Mouse (Mus musculus) frontal cortex, postnatal 10 days (tissue): ENCODE data around the gene Ppm1g.
"Not testable (repeated sequence)": the region's sequence is repeated elsewhere in the genome, so short reads cannot be mapped to it uniquely, and the experiment has no call there.

ENCODE experiments used
- DNase-seq, 2 experiments: peaks; one replicate each; pipeline ENCODE4 v3.0.0; 2022; ENCODE audit warnings: low spot score in 2 of 2, mixed read lengths in 1 of 2

Gene Ppm1g

GRCm38 (mm10) chr5:31219474-31219873 is 1.0 kb downstream of the Ppm1g start:
- DNase-seq: no peak

GRCm38 (mm10) chr5:31219070-31219469 is 1.4 kb downstream of the Ppm1g start:
- DNase-seq: no peak

- DNase-seq: no peak
These were observed 2.2 kb downstream of the Ppm1g start for GRCm38 (mm10) chr5:31218294-31218693.

GRCm38 (mm10) chr5:31216554-31216953 is 3.9 kb downstream of the Ppm1g start:
- DNase-seq: not testable (repeated sequence)

GRCm38 (mm10) chr5:31204421-31204820 is 16.1 kb downstream of the Ppm1g start:
- no peak for DNase-seq

- DNase-seq: no peak
These were observed 16.6 kb downstream of the Ppm1g start for GRCm38 (mm10) chr5:31203866-31204265.

- no peak for DNase-seq
These were observed 17.6 kb downstream of the Ppm1g start for GRCm38 (mm10) chr5:31202933-31203332.

GRCm38 (mm10) chr5:31201742-31202590 is 18.5 kb downstream of the Ppm1g start, which contains the start of gene Zfp513:
Gene Zfp513, minus strand, starts transcription at chr5:31202303.
- DNase-seq: peak; percentile 96 to 99

GRCm38 (mm10) chr5:31201042-31201741 is 19.3 kb downstream of the Ppm1g start:
- no peak for DNase-seq

- DNase-seq: peak in 1 of 2 experiments; percentile 45
These were observed 20.1 kb downstream of the Ppm1g start for GRCm38 (mm10) chr5:31200327-31200768.

GRCm38 (mm10) chr5:31199893-31200292 is 20.6 kb downstream of the Ppm1g start:
- DNase-seq: no peak

DNA sequence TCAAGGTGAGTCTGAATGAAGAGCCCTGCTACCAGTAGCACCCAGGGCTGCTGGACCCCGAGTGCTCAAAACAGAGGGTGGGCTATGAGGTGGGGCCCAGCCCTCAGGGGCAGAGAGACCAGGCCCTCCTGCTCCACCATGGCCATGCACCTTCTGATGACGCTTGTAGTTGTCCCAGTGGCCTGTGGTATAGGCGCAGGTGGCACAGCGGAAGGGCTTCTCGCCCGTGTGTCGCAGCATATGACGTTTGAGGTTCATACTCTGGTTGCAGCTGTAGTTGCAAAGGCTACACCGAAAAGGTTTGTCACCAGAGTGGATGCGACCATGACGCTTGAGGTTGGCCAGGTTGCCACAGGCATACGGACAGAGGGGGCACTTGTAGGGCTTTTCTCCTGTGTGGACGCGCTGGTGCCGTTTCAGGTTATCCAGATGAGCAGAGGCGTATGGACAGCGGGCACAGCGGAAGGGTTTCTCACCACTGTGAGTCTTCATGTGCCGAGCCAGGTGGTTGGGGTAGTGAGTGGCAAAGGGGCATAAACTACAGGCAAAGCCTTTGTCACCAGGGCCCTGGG is 21.1 kb downstream of the Ppm1g start:
- no peak for DNase-seq

DNA sequence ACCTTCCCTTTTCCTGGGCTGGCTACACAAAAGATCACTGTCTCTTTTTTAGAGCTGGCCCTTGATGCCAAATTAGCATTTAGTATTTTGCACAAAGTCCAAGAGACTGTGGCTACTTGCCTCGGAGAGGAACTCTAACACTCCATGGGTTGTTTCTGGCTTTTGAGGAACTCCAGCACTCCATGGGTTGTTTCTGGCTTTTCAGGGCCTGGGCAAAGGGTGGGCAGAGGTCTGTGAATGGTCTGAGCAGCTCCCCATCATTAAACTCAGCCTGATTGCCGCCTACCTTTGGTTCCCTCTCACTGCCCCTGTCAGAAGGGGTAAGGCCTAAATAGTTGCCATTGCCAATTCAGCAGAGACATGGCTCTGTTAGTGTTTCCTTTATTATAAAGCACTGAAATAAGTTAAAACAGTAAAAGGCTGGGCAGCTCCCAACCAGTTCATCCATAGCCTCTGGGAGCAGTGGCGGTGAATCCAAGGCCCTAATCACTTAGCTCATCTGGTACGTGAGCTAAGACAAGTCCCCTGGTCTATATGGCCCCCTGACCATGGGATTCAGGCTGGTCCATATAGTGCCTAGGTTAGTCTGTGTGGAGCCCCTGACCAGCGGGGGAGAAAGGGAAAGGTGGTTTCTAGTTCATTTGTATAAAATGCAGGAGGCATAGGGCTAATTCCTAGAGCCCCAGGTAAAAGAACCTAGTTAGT is 21.7 kb downstream of the Ppm1g start:
- DNase-seq: no peak

- DNase-seq: no peak
These were observed 22.3 kb downstream of the Ppm1g start for GRCm38 (mm10) chr5:31198170-31198569.

DNA sequence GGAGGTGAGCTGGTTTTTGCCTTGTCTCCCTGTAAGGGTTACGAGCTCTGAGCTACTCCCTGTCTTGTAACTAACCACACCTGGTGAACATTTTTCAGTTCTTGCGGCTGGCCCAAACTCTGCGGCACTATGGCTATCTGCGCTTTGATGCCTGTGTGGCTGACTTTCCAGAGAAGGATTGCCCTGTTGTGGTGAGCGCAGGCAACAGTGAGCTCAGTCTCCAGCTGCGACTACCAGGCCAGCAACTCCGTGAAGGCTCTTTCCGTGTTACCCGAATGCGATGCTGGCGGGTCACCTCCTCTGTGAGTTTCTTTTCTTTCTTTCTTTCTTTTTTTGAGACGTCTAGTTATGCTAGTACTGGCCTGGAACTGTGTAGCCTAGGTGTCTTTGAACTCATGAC is 23.4 kb downstream of the Ppm1g start:
- DNase-seq: no peak

- no peak for DNase-seq
These were observed 24.3 kb downstream of the Ppm1g start for GRCm38 (mm10) chr5:31196207-31196606.

GRCm38 (mm10) chr5:31195671-31196070 is 24.8 kb downstream of the Ppm1g start:
- DNase-seq: no peak

DNA sequence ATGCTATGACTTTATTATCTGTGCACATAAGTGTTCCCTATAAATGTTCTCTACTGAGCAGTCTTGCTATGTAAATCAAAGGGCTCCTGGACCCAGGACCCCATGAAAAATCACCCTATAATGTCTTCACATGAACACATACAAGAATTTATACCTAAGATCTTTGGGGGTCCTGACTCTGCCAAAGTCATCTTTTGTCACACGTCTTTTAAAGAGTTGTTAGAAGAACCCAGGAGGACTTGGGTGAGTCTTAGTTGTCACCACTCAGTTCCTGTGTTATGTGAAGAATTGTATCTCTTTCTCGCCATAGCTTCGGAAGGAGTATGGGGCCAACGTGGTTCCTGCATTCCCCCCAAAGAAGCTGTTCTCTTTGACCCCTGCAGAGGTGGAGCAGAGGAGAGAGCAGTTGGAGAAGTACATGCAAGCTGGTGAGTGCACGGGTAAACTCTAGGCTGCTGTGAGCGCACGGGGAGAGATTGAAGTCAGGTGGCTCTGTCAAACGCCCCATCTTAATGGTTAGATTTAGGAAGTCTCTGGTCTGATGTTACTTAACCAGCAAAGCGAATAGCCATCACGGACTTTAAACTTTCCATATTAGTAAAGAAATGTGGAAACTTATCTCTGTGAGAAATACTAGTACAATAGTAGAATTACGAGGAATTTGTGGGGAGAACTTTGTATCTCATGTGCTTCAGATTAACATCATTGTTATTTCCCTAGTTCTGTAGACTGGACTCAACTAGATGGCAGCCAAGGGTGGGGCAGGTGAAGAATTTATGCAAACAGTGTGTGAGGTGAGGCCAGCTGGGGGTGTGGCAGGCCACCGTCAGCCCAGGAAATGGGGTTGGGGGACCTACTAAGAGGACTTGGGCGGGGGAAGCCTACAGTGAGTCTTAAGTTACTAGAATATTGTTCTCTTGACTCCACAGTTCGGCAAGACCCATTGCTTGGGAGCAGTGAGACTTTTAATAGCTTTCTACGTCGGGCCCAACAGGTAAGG is 25.7 kb downstream of the Ppm1g start:
- no peak for DNase-seq

- peak in 1 of 2 experiments; percentile 20 for DNase-seq
These were observed 26.7 kb downstream of the Ppm1g start for GRCm38 (mm10) chr5:31193631-31194281.
